Mouse (Mus musculus): Measurements from ENCODE around the gene Phf21a.

The Phf21a gene

DNA sequence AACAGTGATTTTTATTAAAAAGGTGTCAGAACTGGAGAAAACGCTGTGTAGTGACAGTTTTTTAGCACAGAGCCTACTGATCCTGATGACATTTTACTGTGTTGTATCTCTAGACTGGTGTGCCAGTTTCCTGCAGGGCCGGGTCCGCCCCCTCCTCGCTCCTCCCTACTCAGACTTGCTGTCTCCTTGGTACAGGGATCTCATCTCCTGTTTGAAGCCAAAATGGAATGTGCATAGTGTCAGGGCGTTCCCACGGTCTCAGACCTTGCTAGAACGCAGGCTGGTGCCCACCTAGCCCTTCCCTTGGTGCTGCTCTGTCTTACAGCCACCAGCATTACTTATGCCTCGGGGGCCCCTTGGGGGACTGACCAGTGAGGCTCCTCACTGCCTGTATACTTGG, 268.9 kb downstream of the Phf21a start:
- DNase-seq (ENCODE audit: low spot score) = no peak

DNA sequence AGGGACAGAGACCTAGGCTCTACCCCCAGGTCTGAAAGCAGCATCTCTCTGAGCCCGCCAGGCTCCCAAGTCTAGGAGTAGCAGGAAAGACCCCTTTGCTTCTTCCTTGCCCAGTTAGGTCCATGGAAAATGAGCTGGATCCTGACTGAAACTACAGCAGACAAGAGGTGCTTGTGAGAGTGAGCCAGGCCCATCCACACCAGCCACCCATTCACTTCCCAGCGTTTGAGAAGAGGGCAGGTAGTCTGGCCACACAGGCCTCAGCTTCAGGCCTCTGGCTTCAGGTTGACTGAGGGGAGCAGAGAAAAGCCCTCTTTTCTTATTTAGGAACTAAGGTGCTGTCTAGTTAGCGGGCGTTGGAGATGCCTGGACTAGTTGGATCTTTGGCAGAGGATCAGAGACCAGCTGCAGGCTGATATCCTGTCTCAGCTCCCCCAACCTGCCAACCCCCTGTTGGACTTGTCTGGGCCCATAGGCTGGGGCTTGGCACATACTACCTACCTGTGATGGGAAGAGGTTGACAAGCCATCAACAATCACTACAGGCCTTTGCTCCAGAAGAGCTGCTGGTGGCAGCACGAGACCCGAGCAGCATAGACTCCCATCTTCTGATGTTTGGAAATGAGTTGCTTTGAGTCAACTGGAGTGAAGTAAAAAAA, 269.8 kb downstream of the Phf21a start:
- no peak for DNase-seq (ENCODE audit: low spot score)

DNA sequence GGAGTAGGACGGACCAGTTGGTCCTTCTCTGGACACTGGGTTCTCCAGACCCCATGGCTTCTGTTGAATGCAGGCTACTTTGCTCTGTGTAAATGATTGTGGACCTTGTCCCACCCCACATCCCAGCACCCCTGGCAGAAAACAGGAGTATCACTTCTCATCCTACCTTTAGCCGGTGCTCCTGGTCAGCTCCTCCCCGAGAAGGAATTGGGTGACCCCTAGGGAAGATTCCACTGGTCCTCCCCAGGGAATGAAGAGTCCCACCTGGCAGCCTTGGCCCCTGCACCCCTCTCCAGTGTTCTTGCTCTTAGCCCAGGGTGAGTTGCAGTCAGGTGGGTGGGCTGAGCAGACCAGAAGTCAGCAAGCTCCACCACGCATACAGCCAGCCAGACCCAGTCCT, 271.2 kb downstream of the Phf21a start:
- no peak for DNase-seq (ENCODE audit: low spot score)

DNA sequence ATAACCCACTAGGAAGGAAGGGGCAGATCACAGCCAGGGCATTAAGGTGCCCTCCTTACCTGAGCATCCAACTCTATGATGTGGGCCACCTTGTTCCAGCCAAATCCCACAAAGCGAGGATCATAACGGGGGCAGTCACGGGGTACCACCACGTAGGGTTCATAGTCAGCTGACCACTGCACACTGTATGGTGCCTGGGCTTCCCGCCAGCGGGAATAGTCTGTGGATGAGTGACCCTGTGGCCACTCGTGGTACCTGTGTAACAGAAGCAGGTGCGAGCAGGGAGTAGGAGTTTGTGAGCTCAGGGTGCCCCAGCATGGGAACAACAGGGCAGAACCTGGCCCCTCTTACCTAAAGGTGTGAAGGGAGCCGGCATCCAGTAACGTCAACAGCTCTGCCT, 272.7 kb downstream of the Phf21a start:
- no peak for DNase-seq (ENCODE audit: low spot score)

DNA sequence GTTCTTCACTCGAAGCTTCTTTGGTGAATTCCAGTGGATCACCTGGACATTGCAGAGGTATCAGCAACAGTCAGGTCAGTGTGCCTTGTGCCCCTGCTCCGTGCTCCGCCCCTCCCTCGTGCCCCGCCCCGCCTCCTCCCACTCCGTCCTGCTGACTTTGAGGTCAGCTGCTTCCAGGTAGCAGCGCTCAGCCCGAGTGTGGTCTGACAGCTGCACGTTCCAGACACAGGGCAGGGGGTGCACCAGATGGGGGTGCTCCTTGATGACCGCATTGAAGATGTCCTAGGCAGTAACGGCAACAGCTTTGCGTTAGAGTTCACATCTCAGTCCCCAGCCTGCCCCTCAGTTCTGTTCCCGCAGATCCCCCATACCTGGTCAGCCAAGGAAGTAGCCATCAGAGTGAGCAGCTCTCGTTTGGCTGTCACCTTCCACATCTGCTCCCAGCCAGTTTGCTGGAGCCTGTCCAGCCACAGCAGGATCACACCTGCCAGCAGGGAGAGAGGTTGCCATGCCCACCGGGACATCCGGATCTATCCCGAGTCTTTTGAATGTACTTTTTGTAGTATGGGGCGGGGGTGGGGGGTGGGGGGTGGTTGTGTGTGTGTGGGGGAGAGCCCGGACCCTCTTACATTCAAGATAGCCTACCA, 274.6 kb downstream of the Phf21a start:
- no peak for DNase-seq (ENCODE audit: low spot score)

DNA sequence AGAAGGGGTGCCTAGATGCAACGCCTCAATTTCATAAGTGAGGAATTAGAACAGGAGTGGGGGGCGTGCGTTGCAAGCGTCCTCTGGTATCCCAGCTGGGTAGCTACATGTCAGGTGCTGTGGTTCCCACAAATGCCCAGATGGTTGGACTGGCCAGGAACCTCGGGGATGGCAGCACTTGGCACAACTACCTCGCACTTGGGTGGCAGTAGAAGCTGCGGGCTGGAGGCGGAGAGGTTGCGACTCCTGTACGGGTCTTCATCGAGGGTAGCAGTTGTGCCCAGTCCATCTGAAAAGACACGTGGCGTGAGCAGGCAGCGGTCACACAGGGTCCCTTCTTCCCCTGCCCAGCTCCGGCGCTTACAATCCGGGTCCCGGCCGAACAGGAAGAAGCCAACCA, 277.5 kb downstream of the Phf21a start:
- no peak for DNase-seq (ENCODE audit: low spot score)

DNA sequence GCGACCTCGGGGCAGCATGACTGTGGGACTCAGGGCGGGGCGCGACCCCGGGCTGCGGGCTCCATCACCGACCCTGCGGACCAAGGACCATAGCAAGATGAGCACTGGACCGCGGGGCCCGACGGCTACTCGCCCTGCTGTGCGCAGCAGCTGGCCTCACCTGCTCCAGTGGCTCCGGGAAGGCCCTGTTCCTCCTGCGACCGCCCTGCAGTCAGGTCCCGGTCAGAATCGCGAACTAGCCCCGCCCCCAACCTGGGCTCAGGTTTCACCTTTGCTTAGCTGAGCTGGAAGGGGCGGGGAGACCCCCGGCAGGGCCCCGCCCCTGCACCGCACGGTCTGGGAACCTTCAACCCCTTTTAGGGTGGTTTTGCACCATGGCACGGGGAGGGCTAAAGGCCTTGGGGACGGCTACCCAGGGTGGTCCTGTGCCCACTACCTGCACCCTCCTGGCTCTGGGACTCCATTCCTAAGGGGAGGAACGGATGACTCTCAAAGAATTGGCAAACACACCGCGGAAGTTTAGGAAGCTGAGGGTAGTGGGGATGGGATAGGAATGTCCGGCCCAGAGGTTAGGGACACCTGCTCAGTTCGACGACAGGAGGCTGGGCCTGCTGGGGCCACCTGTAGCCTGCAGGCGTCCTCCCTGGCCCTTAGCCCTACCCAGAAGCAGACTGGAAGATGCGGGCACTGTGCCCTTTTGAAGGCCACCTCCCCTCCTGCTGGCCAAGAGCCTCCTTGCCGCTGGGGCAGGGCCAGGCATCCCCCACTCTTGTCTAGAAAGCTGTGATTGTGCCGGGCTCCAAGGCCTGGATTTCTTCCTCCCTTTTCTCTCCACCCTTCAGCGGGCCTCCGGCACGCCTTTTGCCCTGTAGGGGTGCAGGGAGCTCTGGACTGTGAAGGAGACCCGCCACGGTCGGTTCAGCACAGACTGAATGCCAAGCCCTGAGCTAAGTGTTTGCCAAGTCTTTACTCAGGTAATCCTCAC, 278.2 kb downstream of the Phf21a start:
- DNase-seq (ENCODE audit: low spot score) = no peak

DNA sequence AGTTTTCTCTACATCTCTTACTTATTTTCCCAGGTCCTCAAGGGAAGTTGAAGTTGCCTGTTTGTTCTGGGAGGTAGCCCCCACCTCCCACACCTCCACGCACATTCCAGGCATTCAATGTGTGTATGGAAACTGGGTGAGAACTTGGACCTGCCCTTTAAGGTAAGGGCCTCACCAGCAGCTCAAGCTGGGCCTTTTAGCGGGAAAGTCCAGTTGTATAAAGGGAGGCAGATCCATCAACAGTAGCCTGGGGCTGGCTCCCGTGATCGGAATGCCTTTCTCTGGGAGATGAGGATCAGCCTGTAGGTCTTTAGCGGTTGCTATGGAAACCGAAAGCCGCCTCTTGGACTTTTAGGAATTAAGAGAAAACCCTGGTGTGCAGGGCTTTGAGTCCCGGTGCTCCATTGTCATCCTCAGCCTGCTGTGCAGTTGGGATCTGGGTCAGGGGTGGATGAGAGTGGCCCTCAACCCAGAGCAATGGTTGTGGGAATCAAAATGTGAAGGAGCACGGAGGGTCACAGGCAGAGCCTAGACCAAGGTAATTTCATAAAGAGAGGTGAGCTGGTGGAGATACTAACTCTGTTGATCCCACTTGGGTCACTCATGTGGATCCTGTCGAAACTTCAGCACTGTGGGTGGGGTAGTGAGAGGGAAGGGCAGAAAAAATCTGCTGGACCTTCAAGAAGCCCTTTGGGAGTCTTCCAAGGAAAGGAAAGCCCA, 279.2 kb downstream of the Phf21a start:
- DNase-seq (ENCODE audit: low spot score) = peak; percentile 30

DNA sequence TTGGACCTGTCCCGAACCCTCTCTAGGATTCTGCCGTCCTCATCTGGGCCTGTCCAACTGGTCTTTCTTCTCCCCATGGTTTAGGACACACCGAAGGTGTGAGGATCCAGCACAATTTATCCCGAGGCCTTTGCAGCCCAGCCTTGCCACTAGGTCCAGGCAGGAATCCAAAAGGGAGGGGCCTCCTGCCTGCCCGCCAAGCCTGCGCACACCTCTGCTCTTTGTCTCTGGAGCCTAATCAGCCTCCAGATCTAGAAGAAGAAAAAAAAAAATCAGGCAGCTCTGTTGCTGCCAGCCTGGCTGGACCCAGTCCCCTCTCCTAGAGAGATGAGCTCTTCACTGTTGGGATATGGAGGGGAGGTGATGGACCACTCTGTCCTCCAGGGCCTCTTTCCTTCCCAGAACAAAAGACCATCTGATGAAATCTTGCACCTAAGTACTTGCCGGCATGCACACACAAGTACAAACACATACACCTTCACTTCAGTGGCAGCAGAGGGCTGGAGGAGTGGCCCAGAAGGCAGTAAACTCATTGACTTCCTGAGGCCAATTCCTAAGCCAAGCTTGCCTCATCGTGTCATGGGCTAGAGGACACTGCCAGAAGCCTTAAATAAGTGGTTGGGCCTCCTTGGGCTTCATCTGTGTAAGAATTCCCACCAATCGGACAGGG, 280.0 kb downstream of the Phf21a start:
- peak; percentile 88 for DNase-seq (ENCODE audit: low spot score)

DNA sequence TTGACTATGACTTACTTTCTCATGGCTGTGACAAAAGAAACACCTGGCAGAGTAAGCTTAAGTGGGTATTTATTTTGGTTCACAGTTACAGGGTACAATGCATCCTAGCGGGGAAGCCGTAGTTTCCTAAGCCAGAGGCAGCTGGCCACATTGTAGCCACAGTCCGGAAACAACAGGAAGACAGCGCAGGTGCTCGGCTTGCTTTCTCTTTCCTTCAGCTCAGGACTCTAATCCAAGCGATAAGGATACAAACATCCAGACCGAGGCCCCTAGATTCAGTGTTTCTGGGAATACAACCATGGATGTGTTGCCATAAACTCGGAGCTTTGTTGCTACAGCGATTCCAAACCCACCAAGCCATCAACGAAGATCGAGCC, 280.5 kb downstream of the Phf21a start:
- no peak for DNase-seq (ENCODE audit: low spot score)

DNA sequence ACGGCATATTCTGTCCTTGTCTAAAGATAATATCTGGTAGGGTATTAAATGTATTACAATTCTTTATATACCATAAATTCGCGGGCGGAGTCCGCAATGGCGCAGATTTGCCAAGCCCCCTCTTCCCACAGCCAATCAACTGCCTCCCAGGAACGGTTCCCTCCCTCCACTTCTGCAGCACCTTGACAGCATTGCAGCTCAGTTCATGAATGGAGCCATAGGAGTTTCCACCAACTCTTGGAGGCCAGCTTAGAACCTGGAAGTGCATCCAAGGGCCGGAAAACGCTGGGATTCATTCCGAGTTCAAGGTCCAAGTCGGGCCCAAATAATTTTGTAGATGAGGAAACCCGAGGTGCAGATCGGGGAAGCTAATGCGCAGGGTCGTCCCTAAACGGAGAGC, 281.6 kb downstream of the Phf21a start, which contains the start of the genes Pex16 and Large2:
Gene Pex16 (plus strand): TSS at position 163 of the 400 bp plus-strand sequence.
Gene Large2 (minus strand): TSS at position 356 of the 400 bp plus-strand sequence.
- DNase-seq (ENCODE audit: low spot score) = no peak

DNA sequence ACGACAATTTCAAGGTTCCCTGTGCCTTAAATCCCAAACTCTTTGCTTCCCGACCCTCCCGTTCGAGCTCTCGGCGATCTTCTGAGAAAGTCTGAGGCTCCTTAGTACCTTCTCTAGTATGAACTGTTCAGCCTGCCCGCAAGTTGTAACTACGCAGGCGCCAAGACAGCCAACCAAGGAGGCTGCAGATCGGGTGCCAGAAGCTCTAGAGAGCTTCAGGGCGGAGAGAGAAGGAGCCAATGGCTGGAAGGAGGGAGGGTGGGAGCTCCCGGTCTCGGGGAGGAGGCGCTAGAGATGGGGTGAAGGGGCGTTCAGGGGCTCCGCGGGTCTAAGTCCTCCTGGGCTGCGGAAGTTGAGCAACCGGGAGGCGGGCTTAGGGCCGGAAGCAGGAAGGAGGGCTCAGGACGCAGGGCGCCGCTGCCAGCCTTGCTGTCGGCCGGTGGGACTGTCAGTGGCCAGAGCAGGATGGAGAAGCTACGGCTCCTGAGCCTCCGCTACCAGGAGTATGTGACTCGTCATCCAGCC, 282.2 kb downstream of the Phf21a start:
- peak; percentile 98 for DNase-seq (ENCODE audit: low spot score)

DNA sequence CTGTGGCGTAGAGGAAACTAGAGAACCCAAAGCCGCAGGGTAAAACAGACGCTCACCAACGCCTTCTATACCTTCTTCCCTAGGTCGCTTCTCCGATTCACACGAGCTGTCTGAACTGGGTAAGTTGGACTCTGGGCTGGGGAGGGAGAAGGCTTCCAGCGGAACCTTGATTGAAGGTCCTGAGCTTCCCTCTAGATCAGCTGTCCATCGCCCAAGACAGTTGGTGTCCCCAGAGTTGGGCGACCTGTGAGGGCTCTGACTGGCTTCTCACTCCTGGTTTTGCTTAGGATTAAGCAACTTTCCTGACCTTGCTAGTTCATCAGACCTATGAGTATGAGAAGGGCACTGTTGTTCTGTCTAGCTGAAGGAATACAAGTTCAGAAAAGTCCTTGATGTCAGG, 282.9 kb downstream of the Phf21a start:
- DNase-seq (ENCODE audit: low spot score) = no peak

DNA sequence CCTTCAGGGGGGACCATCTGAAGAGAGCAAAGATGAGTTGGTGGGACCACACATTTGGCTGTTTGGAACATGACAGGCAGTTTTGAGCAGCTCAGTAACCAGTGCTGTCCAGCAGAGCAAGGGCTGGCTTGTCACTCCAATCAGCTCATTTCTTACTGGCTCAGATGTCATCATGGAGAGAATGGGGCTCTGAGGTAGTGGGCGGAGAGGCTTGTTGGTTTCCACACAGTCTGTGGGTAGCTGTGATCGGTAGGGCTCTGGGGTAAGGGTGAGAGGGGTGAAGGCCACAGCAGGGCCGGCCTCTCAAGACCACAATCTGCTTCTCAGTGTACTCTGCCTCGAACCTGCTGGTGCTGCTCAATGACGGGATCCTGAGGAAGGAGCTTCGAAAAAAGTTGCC, 283.4 kb downstream of the Phf21a start:
- DNase-seq (ENCODE audit: low spot score) = peak; percentile 38

DNA sequence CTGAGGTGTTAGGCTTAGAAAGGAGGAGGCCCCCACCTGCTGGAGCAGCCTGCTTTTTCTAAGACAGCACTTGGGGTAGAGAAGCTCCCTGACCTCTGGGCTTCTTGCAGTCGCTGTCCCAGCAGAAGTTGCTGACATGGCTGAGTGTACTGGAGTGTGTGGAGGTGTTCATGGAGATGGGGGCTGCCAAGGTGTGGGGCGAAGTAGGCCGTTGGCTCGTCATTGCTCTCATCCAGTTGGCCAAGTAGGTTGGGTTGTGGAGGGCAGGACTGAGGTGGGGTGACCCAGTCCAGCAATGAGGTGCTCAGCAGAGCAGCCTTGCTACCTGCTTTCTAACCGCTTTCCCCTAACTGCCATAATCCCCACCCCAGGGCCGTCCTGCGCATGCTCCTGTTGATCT, 284.4 kb downstream of the Phf21a start:
- DNase-seq (ENCODE audit: low spot score) = no peak

DNA sequence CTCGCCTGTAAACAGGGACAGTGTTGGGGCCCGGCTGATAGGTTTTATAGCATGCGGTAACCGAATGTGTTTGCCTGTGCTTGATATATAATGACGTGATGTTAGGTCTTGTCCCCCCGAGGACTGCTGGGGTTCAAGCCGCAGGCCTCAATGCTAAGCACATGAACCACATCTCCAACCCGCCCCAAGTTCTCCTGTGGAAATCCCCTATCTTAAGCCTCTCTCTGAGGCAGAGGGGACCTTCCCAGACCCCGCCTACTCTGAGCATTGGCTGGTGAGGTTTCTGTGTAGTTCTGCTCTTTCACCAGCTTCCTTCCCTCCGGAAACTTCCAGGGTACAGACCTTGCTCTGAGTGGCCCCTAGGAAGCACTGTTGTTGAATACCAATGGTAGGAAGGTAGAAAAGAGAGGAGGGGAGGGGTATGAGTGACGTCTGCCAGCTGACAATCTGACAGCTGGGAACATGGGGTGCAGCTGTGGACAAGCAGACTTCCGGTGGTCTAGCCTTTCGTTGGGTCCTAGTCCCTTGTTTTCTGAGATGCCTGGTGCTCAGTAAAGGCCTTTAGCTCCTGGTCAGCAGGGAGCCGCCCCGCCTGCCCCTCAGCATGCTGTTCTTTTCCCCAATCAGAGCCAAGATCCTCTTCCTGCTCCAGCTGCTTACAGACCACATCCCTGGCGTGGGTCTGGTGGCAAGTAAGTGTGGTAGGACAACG, 287.0 kb downstream of the Phf21a start:
- peak; percentile 42 for DNase-seq (ENCODE audit: low spot score)

DNA sequence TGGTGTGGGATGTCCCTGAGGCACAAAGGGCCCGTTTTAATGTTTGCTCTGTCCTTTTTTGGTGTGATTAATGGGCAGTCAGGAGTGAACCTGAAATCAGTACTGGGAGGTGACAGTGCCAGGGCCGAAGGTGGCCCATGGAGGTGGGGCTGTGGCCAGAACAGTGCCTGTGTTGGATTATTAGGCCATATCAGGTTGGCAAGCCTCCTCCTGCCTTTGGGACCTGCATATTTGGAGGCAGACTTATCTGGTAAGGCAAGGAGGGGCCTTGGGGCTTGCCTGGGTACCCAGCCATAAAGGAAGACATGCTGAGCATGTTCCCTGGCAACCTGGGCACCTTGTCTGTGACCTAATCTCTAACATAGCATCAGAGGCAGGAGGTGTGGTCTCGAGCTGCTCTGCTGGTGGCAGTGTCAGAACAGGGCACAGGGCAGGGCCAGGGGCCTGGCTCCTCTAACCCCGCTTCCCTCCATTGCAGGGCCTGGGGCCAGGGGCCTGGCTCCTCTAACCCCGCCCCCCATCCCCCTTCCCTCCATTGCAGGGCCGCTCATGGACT, 287.7 kb downstream of the Phf21a start:
- peak; percentile 71 for DNase-seq (ENCODE audit: low spot score)

DNA sequence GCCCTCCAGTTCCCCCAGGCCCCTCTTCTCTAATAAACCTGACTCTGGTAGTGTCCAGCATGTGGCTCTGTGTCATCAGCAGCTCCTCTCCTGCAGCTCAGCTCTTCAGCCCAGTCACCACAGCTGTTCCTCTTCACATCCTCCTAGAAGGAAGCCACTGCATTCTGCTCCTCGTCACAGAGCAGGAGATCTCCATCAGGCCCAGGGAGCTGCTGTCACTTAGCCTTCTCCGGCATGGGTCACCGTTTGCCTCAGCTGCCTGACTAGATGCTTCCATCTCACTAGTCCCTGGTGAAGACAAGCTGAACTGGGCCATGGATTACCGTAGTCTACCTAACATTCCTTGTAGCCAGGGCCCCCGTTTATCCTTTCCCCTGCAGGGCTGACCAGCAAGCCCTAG, 288.2 kb downstream of the Phf21a start:
- peak; percentile 62 for DNase-seq (ENCODE audit: low spot score)

DNA sequence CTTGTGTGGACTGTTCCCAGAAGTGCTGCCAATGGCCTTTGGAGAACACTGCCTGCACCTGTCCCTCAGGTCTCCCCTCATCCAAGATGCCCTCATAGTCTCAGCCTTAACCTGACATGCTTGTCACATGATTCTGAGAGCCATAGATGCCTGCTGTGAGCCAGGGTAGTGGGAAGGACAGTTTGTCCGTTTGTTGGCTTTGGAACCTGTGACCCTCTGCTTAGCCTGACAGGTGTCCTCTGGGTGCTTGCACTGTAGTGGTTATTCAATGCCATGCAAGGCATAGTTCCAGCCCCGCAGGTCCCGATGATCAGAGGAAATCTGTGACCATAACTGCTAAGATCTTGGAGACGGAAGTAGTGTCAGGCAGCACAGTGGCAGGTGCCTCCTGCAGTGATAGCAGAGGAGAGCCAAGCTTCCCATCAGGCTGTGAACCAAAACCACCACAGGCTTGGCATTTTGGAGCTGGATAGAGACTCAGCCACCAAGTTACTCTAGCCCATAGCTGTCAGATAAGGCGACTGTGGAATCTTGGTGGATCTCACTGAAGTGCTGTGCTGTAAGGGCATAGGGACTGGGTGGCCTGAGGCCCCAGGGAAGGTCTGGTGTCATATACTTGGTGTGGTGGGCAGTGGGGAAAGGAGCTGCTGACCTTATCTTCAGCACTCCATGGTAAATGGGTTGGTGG, 289.1 kb downstream of the Phf21a start, which contains the start of gene 1700029I15Rik:
Gene 1700029I15Rik (plus strand): TSS at position 638 of the 688 bp plus-strand sequence.
- no peak for DNase-seq (ENCODE audit: low spot score)
